Mouse (Mus musculus): ENCODE data around the gene Nudt3.

Gene Nudt3

DNA sequence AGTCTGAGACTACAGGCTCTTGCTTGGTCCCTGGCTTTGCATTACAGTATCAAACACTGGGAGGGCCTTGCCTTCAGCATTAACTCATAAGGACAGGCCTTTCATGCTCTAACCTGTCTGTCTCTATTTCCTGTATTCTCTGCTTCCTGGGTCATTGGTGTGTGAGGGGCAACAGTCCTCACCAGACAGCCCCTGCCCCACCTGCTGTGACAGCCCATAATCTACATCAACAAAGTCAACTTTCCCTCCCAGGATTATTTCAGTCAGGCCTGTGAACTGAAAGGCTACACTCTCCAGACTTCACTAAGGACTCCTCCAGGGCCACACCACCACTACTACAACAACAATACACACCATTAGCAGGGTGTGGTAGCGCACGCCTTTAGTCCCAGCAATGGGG, 20.3 kb downstream of the Nudt3 start:
- DNase-seq (ENCODE audit: low read depth, low spot score): no peak

GRCm38 (mm10) chr17:27600869-27601268, 22.4 kb downstream of the Nudt3 start:
- no peak for DNase-seq (ENCODE audit: low read depth, low spot score)

DNA sequence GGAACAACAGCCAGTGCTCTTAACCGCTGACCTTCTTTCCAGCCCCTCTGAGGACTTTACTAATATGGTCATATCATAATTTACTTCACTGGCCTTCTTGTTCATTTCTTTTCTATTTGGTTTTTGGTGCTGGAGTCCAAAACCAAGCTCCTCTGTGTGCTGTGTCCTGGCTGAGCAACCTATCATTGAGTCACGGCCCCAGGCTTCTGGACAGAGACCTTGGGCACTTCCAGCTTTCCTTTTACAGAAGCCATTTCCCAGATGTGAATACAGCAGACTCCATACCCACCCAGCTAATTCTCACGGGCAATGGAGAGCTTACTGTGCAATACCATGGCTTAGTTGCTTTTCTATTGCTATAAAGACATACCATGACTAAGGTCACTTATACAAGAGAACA, 23.0 kb downstream of the Nudt3 start:
- no peak for DNase-seq (ENCODE audit: low read depth, low spot score)

DNA sequence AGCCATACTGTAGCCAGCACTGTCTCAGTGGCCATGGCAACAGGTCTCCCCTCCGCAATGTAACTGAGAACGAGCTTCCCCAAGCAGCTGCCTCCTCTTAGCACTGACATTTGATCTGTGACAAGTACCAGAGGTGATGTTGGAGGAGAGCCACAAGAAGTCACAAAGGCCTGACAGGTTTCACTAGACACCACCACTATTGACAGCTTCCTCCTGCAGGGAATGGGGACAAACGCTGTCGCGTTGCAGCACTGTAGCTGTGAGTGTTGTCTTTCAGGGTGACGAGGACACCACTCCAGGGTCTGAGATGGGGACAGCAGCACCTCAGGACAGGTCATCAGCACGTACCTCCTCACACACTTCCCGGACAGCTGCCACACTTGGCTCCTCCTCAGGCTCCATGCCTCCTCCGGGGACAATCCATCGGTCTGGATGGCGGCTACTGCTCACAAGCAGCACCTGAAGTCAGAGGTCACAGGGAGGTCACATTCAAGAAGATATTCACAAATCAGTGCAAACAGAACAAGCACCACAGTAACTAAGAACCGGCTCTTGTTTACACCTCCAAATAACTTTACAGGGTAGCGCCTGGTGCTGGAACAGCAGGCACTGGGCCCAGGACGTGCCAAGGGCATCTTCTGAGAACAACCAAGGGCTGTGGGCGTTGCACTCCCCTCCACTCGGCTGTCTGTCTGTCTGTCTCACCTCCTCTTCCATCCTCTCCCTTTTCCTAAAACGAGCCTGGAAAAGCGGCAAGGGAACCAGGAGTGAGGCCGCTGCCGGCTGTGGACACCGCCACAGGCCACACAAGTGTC, 26.7 kb downstream of the Nudt3 start:
- no peak for DNase-seq (ENCODE audit: low read depth, low spot score)

DNA sequence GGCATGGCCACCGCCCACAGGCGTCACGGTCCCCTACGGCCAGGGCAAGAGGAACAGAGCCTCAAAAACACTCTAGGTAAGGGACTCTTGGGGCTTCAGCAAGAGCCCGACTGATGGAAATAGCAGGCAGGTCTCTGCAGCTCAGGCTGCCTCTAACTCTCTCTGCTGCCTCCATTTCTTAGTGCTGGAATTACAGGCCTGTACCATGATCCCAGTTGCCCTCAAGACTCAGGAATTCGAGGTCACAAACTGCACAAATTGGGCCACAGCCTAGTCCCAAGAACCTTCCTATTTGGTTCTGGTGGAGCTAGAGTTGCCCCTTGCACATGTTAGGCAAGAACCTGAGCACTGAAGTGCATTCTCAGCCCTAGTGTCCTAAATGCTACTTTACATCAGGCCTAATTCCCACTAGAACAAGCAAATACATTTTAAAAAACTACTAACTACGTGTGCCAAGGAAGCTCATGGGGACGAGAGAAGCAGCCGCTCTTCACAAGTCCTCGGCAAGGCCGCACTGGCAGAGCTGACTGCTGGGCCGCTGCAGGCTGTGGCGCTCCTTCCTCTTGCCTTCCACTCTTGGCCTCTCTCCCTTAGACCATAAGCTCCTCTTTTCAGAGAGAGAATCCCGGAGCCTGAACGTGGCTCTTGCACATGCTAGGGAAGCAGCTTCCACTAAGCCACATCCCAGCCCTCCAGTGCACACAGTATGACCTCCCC, 27.5 kb downstream of the Nudt3 start:
- no peak for DNase-seq (ENCODE audit: low read depth, low spot score)

DNA sequence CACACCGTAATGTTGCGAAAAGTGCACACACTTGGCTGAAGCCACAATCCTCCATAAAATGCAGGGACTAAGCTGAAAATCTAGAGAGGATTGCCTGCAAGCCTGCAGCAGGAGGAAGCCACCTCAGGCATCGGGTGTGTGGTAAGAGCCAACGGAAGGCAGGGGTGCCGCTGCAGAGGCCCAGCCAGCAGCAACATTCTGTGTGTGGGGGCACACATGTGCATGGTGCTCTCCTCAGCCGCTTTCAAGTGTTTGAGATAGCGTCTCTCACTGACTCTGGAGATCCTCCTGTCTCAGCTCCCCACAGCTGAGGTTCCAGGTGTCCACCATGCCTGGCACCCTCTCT, 30.8 kb downstream of the Nudt3 start:
- DNase-seq (ENCODE audit: low read depth, low spot score): no peak

GRCm38 (mm10) chr17:27591826-27592564, 31.3 kb downstream of the Nudt3 start:
- DNase-seq (ENCODE audit: low read depth, low spot score): no peak

- DNase-seq (ENCODE audit: low read depth, low spot score): no peak
Observed at GRCm38 (mm10) chr17:27588231-27588630, 35.1 kb downstream of the Nudt3 start.

GRCm38 (mm10) chr17:27587252-27587651, 36.0 kb downstream of the Nudt3 start:
- DNase-seq (ENCODE audit: low read depth, low spot score): no peak

GRCm38 (mm10) chr17:27586661-27587060, 36.6 kb downstream of the Nudt3 start:
- DNase-seq (ENCODE audit: low read depth, low spot score): no peak

DNA sequence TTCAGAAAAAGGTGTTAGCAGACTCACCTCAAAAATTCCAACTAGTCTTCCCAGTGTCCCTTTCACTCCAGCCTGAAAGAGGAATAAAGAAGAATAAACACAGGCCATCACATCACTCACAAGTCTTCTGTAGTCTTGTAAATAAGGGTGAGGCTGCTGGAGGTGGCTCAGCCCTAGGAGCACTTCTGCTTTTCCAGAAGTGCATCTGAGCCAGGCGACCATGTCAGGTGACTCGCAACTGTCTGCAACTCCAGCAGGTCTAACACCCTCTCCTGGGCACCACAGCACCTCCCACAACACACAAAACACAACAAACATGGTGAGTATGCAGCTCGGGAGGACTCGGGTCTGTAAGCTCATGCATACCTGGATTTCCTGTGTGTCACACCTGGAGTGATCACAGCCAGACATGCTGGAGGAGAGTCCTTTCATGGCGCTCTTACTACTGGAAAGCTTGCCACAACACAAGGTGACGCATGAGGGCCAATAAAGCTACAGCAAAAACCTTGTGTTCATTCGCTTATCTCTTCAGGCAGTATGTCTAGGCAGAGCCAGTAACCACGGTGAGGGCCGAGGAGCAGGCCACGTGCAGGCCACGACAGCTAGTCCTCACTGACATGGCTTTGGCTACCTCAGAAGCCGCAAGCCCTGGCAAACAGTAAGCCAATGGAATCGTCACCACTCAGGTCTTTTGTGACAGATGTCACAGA, 40.0 kb downstream of the Nudt3 start:
- no peak for DNase-seq (ENCODE audit: low read depth, low spot score)

DNA sequence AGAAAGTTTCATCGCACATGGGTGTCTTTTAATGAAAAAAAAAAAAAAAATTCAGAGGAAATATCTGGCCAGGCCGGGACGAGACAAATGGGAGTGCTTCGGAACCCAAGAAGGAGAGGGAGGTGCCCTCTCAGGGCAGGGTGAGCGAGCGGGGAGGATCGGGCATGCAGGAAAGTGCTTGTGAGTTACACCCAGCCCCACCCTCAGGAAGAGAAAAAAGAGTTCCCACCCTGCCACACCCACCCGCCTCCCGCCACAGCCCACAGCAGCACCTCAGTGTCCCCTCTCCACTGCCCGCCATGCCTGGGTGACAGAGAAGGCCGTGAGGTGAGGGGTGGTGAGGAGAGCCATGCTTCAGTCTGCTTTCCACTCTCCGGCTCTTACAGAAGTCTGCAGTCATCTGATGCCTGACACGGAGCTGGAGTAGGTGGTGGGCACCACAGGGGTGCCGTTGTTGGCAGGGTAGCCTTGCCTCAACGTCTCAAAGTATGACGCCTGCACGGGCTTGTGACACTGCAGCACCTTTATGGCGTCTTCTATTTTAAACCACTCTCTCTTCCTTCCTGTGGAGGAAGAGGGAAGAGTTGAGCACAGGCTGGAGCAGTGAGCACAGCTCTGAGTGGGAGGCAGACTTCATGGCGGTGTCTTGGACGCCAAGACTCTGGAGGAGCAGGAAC, 42.8 kb downstream of the Nudt3 start:
- no peak for DNase-seq (ENCODE audit: low read depth, low spot score)

DNA sequence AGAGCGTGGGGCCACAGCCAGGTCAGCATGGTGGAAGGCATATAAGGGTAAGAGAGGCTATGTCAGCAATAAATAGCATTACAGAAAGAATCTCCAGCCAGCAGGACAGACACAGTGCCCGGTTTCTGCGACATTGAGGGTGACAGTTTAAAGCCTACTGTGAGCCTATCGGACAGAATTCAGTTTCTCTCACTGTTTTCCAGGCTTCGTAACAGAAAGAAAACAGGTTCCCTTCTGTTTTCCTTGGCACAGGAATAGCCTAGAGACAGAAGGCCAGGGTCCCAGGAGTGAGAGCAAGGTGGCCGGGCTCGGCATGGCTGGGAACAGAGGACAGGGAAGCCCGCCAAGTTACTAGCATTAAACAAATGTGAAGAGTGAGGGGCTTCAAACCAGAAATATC, 43.5 kb downstream of the Nudt3 start:
- DNase-seq (ENCODE audit: low read depth, low spot score): no peak

- DNase-seq (ENCODE audit: low read depth, low spot score): no peak
Observed at GRCm38 (mm10) chr17:27578487-27578886, 44.8 kb downstream of the Nudt3 start.

- DNase-seq (ENCODE audit: low read depth, low spot score): no peak
Observed at GRCm38 (mm10) chr17:27577468-27577867, 45.8 kb downstream of the Nudt3 start.

- DNase-seq (ENCODE audit: low read depth, low spot score): no peak
Observed at GRCm38 (mm10) chr17:27576056-27576455, 47.2 kb downstream of the Nudt3 start.

- no peak for DNase-seq (ENCODE audit: low read depth, low spot score)
Observed at GRCm38 (mm10) chr17:27575116-27575776, 48.0 kb downstream of the Nudt3 start.

DNA sequence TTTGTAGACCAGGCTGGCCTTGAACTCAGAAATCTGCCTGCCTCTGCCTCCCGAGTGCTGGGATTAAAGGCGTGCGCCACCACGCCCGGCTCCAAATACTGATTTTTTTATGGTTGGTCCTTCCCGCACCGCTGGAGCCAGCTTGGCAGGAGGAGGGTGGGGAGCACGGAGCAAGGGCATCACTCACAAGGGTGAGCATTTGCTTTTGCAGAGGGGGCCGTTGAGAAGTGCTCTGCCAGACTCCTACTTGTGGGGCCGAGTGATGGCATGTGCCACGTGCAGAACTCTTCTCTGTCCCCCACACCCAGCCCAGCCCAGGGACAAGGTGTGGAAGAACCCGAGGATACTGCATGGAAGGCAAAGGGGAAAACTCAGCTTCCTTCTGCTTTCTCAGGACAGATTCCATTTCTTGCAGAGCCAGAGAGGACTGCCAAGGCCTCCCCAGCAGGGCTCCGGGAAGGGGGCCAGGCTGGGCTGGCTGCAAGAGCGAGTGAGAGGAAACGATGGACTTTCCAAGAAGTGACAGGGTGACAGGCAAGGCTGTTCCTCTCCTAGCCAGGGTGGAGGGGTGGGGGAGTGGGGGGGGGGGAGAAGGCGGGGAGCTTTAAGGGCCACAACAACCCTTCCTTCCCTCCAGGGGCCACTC, 48.7 kb downstream of the Nudt3 start:
- no peak for DNase-seq (ENCODE audit: low read depth, low spot score)

DNA sequence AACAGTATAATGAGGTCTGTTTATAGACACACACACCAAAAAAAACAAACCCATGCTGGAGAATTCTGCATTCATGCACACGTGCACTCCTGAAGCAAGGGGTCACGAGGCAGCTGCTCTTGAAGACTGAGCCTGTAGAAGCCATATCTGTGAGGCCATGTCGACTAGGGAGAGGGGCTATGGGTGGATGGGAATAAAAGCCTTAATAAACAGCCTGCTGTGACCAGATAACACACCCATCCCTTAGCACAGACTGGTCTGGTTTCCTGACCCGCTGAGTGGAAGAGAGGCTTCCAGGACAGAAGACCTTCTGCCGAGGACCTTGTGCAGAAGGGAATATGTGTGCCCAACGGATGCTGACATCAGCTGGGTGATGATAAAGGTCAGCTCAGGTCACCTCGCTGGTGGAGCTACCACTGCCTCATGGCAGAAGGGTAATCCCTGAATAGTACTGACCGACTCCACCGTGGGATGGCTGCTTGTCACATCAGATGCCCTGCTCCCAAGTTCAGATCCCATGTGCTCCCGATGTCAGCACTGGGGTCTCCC, 49.4 kb downstream of the Nudt3 start:
- DNase-seq (ENCODE audit: low read depth, low spot score): no peak

DNA sequence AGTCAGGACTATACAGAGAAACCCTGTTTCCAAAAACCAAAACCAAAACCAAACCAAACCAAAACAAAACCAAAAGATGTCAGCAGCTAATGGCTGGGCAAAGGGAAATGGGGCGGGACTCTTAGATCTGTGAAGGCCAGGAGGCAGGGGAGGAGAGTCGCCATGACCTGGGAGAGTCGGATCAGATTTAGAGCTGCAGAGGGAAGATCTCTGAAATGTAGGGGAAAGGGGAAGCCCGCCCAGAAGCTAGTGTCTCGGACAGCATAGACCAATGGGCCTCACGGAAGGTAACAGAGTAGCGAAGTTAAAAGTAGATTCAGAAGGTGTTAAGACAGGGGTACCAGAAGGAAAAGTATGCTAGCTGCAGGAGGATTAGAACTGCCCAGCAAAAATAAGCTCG, 52.0 kb downstream of the Nudt3 start:
- no peak for DNase-seq (ENCODE audit: low read depth, low spot score)
